Mouse (Mus musculus) forebrain, embryonic 10.5 days (tissue): ENCODE data around the gene Cenpm. TPM values are rescaled to one million over a fixed set of nuclear protein-coding genes. Genes with fewer than 3 reads are reported as not detected.

Experiments used
- DNase-seq: peaks from one replicate; pipeline ENCODE4 v3.0.0-alpha.2; 2017; ENCODE audit warnings: low spot score; ENCODE audit errors: extremely low spot score
- H3K27ac ChIP-seq: fragments of 300-500 bp; sonication (generic); 2 replicates; pipeline ENCODE4 v1.5.1; 2016; ENCODE audit warnings: mild to moderate bottlenecking
- H3K27me3 ChIP-seq: fragments of 300-500 bp; sonication (generic); 2 replicates; pipeline ENCODE4 v1.6.1; 2016; ENCODE audit warnings: mild to moderate bottlenecking; ENCODE audit not compliant: poor library complexity, severe bottlenecking
- H3K36me3 ChIP-seq: fragments of 300-500 bp; sonication (generic); replicated peaks from 2 replicates; pipeline ENCODE4 v1.6.1; 2016; ENCODE audit warnings: mild to moderate bottlenecking, moderate library complexity
- H3K4me1 ChIP-seq: fragments of 300-500 bp; sonication (generic); 2 replicates; pipeline ENCODE4 v1.6.1; 2016
- H3K4me3 ChIP-seq: fragments of 300-500 bp; sonication (generic); 2 replicates; pipeline ENCODE4 v1.5.1; 2016; ENCODE audit warnings: mild to moderate bottlenecking, moderate library complexity
- H3K9me3 ChIP-seq: fragments of 300-500 bp; sonication (generic); 2 replicates; pipeline ENCODE4 v1.6.1; 2016; ENCODE audit warnings: mild to moderate bottlenecking, moderate library complexity
- WGBS: fragments of 180-500 bp; shearing (Covaris S2); methylation state at CpG from one replicate; pipeline ENCODE4 v1.1.7; 2016; 5-methylcytosine and 5-hydroxymethylcytosine counted together
- polyA plus RNA-seq: library from polyadenylated mRNA; unstranded; fragments of >200 nt; fragmentation: Nextera tagmentation; extraction: Ambion mirVana; gene quantifications from 2 replicates; pipeline ENCODE4 v1.2.1, GENCODE M21; 2016

Gene Cenpm
- polyA plus RNA-seq: 95.1 and 97.3 TPM in 2 replicates

DNA sequence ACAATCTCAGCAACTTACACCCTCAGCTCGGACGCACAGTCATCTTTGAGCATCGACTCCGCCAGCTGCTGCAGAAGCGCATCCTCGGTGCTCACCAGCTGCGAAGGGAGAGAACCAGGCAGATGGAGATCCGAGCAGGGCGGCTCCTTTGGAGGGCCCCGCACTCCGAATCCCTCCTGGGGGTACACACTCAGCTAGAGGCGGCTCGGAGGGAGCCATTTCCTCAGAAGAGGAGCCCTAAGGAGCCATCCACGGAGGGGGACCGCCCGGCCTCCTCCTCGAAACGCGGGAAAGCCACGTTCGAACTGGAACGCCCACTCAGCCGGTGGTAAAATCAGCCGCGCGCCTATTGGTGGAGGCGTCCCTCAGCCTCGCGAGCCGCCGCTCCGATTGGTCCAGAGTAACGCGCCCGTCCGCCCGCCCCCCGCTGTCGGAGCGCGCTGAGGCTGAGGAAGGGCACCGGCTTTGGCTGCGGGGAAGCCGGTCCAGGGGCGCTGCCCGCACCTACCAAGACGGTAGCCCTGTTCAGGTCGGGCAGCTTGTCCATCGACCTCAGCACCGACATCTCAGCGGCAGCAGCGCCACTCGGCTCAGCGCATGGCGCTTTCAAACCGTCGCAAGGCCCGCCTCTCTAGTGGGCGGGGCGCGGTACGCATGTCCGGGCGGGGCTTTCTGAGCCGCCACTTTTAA, at the start of gene Cenpm:
TSS of gene Cenpm (minus strand) at position 634 of the 690 bp plus-strand sequence.
- peak within 1 kb of the TSS; percentile 72 for H3K4me3 ChIP-seq
- H3K27ac ChIP-seq: peak within 1 kb of the TSS; percentile 96
- DNase-seq: peak; percentile 94
- peaks cover 15% of the 10 kb centered on the region for H3K4me1 ChIP-seq
- peaks cover 13% of the 10 kb centered on the region for H3K36me3 ChIP-seq
- H3K27me3 ChIP-seq: no peaks in the 10 kb centered on the region
- H3K9me3 ChIP-seq: no peaks in the 10 kb centered on the region
- WGBS: under 1% methylated on average over 65 of the region's 65 CpGs

DNA sequence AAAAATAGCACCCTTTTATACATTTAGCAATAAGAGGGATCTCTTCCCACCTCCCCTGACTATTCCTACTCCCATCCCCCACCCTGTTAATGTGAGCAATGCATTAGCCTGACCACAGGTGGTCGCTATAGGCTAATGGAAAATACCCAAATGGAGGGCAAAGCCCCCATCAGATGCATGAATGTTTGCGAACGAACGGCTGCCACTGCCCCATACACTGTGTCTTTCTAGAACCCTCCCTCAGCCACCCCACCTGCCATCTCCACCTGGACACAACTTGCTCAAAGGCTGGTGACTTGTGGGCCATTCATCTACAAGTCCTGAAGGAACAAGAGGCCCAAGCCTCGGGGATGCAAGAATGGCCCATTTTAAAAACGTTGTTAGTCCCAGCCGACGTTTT, 49.5 kb upstream of the Cenpm start:
- 57% methylated on average over 8 of the region's 8 CpGs for WGBS
- no peak for DNase-seq

DNA sequence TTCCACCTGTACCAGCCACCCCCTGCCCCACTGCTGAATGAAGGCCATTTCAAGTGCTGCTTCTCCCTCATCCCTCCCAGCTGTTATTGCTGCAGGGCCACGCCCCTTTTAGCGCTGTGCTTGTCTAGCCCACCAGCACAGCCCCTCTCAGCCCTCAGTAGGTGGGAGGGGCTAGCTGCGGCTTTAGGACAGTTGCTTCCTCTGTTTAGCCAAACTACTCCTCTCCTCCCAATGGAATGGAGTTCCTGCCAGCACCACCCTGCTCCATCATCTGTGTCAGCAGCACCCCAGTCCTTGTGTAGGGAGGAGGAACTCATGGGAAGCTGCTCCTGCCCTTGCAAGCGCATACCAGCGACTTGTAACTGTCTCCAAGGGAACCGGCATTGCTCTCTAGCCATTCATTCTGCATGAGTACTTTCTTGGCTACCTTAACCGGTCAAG, 48.7 kb upstream of the Cenpm start:
- Histone ChIP-seq H3K9me3 (peaks cover under 1% of the 10 kb centered on the region; the same call in 1 of the 2 replicates), H3K27me3 (no peaks in the 10 kb centered on the region), H3K4me3 (peak overlapping the region; percentile 18; the same call in 1 of the 2 replicates), H3K27ac (peak overlapping the region; percentile 53; the same call in 1 of the 2 replicates), H3K4me1 (peaks cover 22% of the 10 kb centered on the region), H3K36me3 (peaks cover 39% of the 10 kb centered on the region)
- peak; percentile 47 for DNase-seq
- 18% methylated on average over 7 of the region's 7 CpGs for WGBS

More for the DNA sequence above, 49.5 kb upstream of the Cenpm start:
- Histone ChIP-seq H3K27ac (no peak overlapping the region), H3K4me1 (peaks cover 27% of the 10 kb centered on the region), H3K36me3 (peaks cover 32% of the 10 kb centered on the region), H3K4me3 (no peak overlapping the region), H3K27me3 (peaks cover 7% of the 10 kb centered on the region; the same call in 1 of the 2 replicates), H3K9me3 (peaks cover 8% of the 10 kb centered on the region; the same call in 1 of the 2 replicates)

DNA sequence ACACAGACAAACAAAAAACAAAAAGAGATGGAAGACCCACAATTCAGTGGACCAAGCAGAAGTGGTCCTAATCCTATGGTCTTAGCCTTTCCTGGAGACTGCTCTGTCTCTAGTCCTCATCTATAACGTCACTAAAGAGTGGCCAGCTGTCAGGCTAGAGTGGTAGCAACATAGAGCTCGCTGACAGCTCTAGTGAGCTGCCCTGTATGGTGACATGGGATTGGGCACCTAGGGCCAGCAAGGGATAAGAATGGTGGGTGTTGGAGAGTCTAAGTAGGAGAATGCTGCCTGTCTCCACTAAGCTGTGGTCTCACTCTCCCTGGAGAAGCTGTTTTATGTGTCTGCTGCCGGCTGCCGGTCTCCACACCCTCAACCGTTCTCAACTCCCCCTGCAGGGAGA, 48.3 kb upstream of the Cenpm start:
- Histone ChIP-seq H3K4me1 (peaks cover 22% of the 10 kb centered on the region), H3K4me3 (peak overlapping the region; percentile 18; the same call in 1 of the 2 replicates), H3K36me3 (peaks cover 44% of the 10 kb centered on the region), H3K9me3 (no peaks in the 10 kb centered on the region), H3K27ac (peak overlapping the region; percentile 53; the same call in 1 of the 2 replicates), H3K27me3 (no peaks in the 10 kb centered on the region)
- WGBS: 37% methylated on average over 5 of the region's 5 CpGs
- no peak for DNase-seq

DNA sequence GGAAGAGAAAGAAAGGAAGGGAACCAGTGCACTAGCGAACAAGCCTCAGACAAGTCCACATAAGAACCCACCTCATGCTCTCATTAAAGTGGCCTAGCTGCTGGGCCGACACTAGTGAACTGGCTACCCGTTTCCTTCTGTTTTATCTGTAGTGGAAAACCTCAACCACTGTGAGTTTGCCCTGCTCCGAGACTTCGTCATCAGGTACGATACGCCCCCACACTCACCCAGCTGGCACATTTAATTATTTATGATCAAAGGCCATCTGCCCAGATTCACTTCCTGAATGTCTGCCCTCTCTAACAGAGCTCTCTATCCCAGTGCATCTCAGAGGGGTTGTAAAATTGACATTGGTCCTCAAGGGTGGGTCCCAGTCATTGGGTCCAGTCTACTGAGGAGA, 45.7 kb upstream of the Cenpm start:
- H3K27ac ChIP-seq: no peak overlapping the region
- WGBS: 94% methylated on average over 7 of the region's 7 CpGs

DNA sequence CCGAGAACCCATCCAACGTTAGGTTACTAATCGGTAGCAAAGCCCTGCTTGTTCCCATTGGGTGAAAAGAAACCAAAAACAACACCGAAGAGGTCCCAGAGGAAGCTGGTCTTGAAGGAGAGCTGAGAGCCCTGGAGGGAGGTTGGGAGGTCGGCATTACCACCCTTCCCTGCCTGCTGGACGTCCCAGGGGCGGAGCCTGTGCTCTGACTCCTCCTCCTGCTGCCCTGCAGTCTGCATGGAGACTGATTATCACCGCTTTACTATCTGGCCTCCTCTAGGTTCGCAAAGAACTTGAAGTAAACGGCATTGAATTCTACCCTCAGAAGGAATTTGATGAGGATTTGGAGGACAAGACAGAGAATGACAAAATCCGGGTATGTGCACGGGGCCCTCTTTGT, 41.6 kb upstream of the Cenpm start:
- Histone ChIP-seq H3K27me3 (no peaks in the 10 kb centered on the region), H3K9me3 (no peaks in the 10 kb centered on the region), H3K27ac (no peak overlapping the region), H3K4me1 (no peaks in the 10 kb centered on the region), H3K4me3 (no peak overlapping the region), H3K36me3 (peaks cover 99% of the 10 kb centered on the region)
- 73% methylated on average over 12 of the region's 12 CpGs for WGBS
- DNase-seq: no peak

More for the DNA sequence above, 45.7 kb upstream of the Cenpm start:
- H3K36me3 ChIP-seq: peaks cover 70% of the 10 kb centered on the region
- no peaks in the 10 kb centered on the region for H3K27me3 ChIP-seq
- no peak for DNase-seq
- H3K9me3 ChIP-seq: no peaks in the 10 kb centered on the region
- no peak overlapping the region for H3K4me3 ChIP-seq
- H3K4me1 ChIP-seq: peaks cover 22% of the 10 kb centered on the region

DNA sequence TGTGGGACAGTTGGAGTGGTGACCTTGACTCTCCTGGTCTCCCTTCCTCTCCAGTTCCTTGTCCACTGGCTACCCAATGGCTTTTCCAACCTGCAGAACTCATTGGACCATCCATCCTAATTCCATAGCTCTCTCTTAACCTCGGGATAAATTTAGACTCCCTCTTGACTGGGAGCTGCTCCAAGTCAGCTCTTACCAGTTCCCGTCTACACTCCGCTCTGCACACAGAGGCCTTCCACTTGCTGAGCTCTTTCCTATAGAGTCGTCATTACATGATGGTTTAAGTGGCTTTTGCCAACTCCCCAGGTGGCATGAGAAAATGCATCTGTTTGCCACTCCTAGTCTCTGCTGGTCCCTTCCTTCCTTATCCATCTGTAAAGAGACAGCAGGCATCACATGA, 36.1 kb upstream of the Cenpm start:
- Histone ChIP-seq H3K36me3 (peaks cover 91% of the 10 kb centered on the region), H3K27me3 (peaks cover 8% of the 10 kb centered on the region), H3K9me3 (no peaks in the 10 kb centered on the region), H3K4me1 (peaks cover 20% of the 10 kb centered on the region), H3K27ac (no peak overlapping the region), H3K4me3 (no peak overlapping the region)
- DNase-seq: no peak
- 83% methylated on average over 4 of the region's 4 CpGs for WGBS

DNA sequence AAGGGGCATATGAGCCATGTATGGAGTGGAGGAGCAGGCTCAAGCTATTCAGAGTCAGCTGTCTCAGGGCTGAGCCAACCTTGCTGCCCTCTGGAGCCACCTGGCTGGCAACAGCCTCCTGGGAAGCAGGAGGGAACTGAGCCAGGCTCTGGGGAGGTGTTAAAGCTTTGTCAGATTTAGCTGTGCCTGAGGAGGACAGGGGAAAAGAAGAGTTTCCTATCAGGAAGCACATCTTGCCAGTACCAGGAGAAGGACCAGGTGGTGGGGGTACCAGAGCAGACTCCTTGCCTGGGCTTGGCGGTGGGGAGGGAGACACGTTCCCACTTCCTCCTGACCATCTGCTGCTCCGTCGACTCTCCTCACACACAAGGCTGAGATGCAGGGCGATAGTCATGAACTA, 33.0 kb upstream of the Cenpm start:
- DNase-seq: no peak
- 89% methylated on average over 5 of the region's 5 CpGs for WGBS
- Histone ChIP-seq H3K9me3 (no peaks in the 10 kb centered on the region), H3K27me3 (peaks cover 36% of the 10 kb centered on the region), H3K4me1 (peaks cover 39% of the 10 kb centered on the region), H3K36me3 (peaks cover 61% of the 10 kb centered on the region), H3K4me3 (no peak overlapping the region), H3K27ac (no peak overlapping the region)

DNA sequence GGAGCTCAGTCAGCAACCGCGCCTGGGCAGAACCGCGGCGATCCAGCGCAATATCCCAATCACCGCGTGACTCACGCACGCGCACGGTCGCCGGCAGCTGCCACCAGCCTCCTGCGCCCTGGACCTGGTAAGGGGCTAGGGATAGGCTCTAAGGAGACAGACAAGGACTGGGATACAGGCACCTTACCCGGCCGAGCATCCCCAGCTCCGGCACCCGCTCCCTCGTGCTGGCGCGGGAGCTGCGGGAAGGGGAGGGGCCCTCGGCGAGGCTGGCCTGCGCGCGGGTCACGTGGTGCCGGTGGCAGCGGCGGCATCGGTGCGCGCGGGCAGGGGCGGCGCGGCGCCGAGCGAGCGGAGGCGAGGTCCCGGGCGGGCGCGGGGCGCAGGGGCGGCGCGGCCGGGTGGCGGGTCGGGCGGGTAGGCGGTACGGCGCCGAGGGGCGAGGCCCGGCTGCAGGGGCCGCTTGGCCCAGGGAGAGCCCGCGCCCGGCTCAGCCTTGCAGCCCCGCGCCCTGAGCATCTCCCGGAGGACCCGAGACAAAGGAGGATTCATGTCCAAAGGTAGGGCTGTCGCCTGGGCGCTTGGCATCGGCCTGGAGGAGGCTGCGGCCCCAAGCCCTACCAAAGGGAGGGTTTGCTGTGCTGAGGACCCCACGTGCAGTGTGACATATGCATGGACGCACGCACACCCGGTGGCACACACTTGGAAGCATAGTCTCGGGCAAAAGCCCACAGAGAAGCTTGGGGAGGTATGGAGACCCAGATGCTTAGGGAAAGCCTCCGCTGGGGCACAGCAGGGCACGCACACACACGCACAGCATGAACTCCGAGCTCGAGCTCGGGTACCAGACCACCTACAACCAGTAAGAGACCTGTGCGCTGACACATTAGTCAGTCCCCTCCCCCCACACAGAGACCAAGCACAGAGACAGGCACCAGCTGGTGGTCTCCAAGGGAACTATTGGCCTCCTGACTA, 30.7 kb upstream of the Cenpm start:
- WGBS: under 1% methylated on average over 74 of the region's 86 CpGs
- Histone ChIP-seq H3K36me3 (peaks cover 38% of the 10 kb centered on the region), H3K4me1 (peaks cover 53% of the 10 kb centered on the region), H3K4me3 (peak overlapping the region; percentile 80), H3K27me3 (peaks cover 49% of the 10 kb centered on the region), H3K9me3 (no peaks in the 10 kb centered on the region), H3K27ac (peak overlapping the region; percentile 93)
- DNase-seq: peak; percentile 72

DNA sequence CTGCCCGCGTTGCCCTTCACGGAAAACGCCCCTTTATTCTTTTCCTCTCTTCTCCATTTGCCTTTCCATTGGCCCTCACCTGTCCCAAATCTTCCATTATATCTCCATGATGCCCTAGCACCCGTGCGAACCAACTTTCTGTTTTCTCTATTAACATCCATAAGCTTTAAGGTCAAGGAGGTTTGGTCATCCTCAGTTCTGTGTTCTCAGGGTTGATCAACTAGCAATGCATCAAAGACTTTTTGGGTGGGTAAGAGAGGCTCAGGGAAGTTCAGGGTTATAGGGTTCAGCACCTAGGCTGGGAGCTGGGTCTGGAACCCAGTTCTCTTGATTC, 30.0 kb upstream of the Cenpm start, which contains the start of gene Sept3:
TSS of gene Sept3 (plus strand) at position 301 of the 334 bp plus-strand sequence.
- H3K9me3 ChIP-seq: no peaks in the 10 kb centered on the region
- peaks cover 32% of the 10 kb centered on the region for H3K36me3 ChIP-seq
- peak within 1 kb of the TSS; percentile 80 for H3K4me3 ChIP-seq
- H3K4me1 ChIP-seq: peaks cover 56% of the 10 kb centered on the region
- peak within 1 kb of the TSS; percentile 93 for H3K27ac ChIP-seq
- 27% methylated on average over 6 of the region's 6 CpGs for WGBS
- DNase-seq: no peak
- peaks cover 54% of the 10 kb centered on the region for H3K27me3 ChIP-seq

DNA sequence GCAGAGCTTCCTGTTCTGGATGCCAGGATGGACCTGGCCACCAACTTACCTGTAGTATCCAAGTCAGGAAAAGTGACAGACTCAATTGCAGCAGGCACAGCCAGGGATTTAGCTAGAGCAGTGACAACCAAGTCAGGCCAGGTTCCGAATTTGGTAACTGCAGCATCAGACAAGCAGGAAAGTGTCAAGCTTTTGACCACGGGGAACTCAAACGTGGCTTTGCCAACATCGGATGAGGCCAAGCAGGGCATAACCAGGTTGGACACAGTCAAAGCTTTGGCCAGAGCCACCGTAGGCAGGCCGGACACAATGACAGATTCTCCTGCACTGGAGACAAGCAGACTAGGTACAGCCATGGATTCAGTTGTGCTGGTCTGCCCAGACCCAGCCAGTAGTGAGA, 27.7 kb upstream of the Cenpm start:
- H3K9me3 ChIP-seq: no peaks in the 10 kb centered on the region
- no peak for DNase-seq
- peaks cover 9% of the 10 kb centered on the region for H3K36me3 ChIP-seq
- 87% methylated on average over 6 of the region's 6 CpGs for WGBS
- H3K27me3 ChIP-seq: peaks cover 54% of the 10 kb centered on the region
- H3K4me3 ChIP-seq: no peak overlapping the region
- peaks cover 68% of the 10 kb centered on the region for H3K4me1 ChIP-seq
- H3K27ac ChIP-seq: no peak overlapping the region

DNA sequence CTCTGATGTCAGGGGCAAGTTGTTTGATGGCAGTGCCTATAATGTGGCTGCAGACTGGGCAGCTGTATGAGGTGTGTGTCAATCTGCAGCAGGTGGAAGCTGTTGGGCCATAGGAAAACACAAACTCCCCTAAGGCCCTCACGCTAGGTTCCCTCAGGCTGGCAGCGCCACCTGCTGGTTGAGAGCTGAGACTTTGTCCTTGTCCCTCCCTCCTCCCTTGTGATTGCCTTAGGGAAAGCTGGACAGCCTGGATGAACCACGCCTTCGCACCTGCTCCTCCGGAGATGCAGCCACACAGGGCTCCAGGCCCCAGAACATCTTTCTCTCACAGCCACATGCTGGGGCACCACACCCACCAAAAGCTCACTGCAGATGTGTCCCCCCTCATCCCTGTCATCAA, 26.7 kb upstream of the Cenpm start:
- H3K36me3 ChIP-seq: no peaks in the 10 kb centered on the region
- WGBS: 8% methylated on average over 5 of the region's 5 CpGs
- peaks cover 57% of the 10 kb centered on the region for H3K4me1 ChIP-seq
- H3K27ac ChIP-seq: peak overlapping the region; percentile 40
- H3K4me3 ChIP-seq: no peak overlapping the region
- DNase-seq: peak; percentile 78
- H3K9me3 ChIP-seq: no peaks in the 10 kb centered on the region
- H3K27me3 ChIP-seq: peaks cover 52% of the 10 kb centered on the region
